Mouse (Mus musculus) MEL (cell line): ENCODE results near the gene Tubb3. TPM values are rescaled to one million over a fixed set of nuclear protein-coding genes. Genes with fewer than 3 reads are reported as not detected.
A peak's percentile ranks its signal among the peaks of the same experiment; 100 is the strongest.

ENCODE experiments used
- DNase-seq: peaks from one replicate; pipeline ENCODE4 v3.0.0; 2011; ENCODE audit warnings: low read depth, low spot score
- H3K27ac ChIP-seq: 2 replicates; pipeline ENCODE4 v1.5.1; 2012; ENCODE audit warnings: low read depth, mild to moderate bottlenecking, control low read depth, low read length, moderate library complexity; ENCODE audit not compliant: control insufficient read depth
- H3K27me3 ChIP-seq, 2 experiments: fragments of 150-350 bp in 1 of 2; sonication (generic) in 1 of 2; 2 replicates each; pipeline ENCODE4 v1.6.1; 2012; ENCODE audit warnings: low read length in 2 of 2, mild to moderate bottlenecking in 2 of 2, improper control_type of control experiment in 1 of 2, moderate library complexity in 1 of 2; ENCODE audit not compliant: insufficient read depth in 2 of 2, control insufficient read depth in 1 of 2
- H3K36me3 ChIP-seq, 2 experiments: 2 replicates each; pipeline ENCODE4 v1.6.1; 2012 to 2014; ENCODE audit warnings: low read length in 2 of 2, improper control_type of control experiment in 1 of 2, inconsistent platforms in 1 of 2, mild to moderate bottlenecking in 1 of 2; ENCODE audit not compliant: insufficient read depth in 2 of 2, control insufficient read depth in 1 of 2
- H3K4me1 ChIP-seq, 2 experiments: fragments of 150-350 bp in 1 of 2; sonication (generic) in 1 of 2; 2 replicates each; pipeline ENCODE4 v1.6.1; 2012; ENCODE audit warnings: low read length in 2 of 2, improper control_type of control experiment in 1 of 2, mild to moderate bottlenecking in 1 of 2; ENCODE audit not compliant: insufficient read depth in 2 of 2, control insufficient read depth in 1 of 2
- H3K4me3 ChIP-seq, 2 experiments: fragments of 150-350 bp in 1 of 2; sonication (generic) in 1 of 2; 2 replicates each; pipeline ENCODE4 v1.5.1; 2012; ENCODE audit warnings: low read depth in 2 of 2, low read length in 2 of 2, mild to moderate bottlenecking in 2 of 2, moderate library complexity in 2 of 2, control low read depth in 1 of 2, improper control_type of control experiment in 1 of 2; ENCODE audit not compliant: control insufficient read depth in 1 of 2, insufficient read depth in 1 of 2
- H3K79me2 ChIP-seq: 2 replicates; pipeline ENCODE4 v1.6.1; 2012; ENCODE audit warnings: mild to moderate bottlenecking, low read length, moderate library complexity; ENCODE audit not compliant: control insufficient read depth, poor library complexity, insufficient read depth
- H3K9ac ChIP-seq: 2 replicates; pipeline ENCODE4 v1.6.1; 2012; ENCODE audit warnings: low read depth, mild to moderate bottlenecking, control low read depth, low read length, moderate library complexity; ENCODE audit not compliant: control insufficient read depth, poor library complexity, severe bottlenecking
- H3K9me3 ChIP-seq: fragments of 150-350 bp; sonication (generic); replicated peaks from 2 replicates; pipeline ENCODE4 v1.6.1; 2012; ENCODE audit warnings: mild to moderate bottlenecking, low read length, improper control_type of control experiment, moderate library complexity; ENCODE audit not compliant: insufficient read depth
- BHLHE40 ChIP-seq: IDR thresholded peaks from 2 replicates; pipeline ENCODE4 v1.6.1; 2012; ENCODE audit warnings: low read depth, mild to moderate bottlenecking, inconsistent platforms, low read length, improper control_type of control experiment, borderline replicate concordance
- CHD1 ChIP-seq: IDR thresholded peaks from 2 replicates; pipeline ENCODE4 v1.6.1; 2012; ENCODE audit warnings: low read depth, mild to moderate bottlenecking, inconsistent platforms, low read length, improper control_type of control experiment
- CHD2 ChIP-seq: IDR thresholded peaks from 2 replicates; pipeline ENCODE4 v1.6.1; 2011; ENCODE audit warnings: low read length, improper control_type of control experiment
- CTCF ChIP-seq, 3 experiments: IDR thresholded peaks in 2 of 3; conservative IDR thresholded peaks in 1 of 3; 2 replicates each; pipeline ENCODE4 v1.5.1; 2011 to 2012; ENCODE audit warnings: low read length in 3 of 3, low read depth in 2 of 3, mild to moderate bottlenecking in 2 of 3, improper control_type of control experiment in 1 of 3, inconsistent platforms in 1 of 3, mixed read lengths in 1 of 3, moderate library complexity in 1 of 3; ENCODE audit not compliant: control insufficient read depth in 1 of 3, insufficient read depth in 1 of 3, poor library complexity in 1 of 3, severe bottlenecking in 1 of 3
- E2F4 ChIP-seq: IDR thresholded peaks from 2 replicates; pipeline ENCODE4 v1.6.1; 2011; ENCODE audit warnings: low read depth, low read length, improper control_type of control experiment, borderline replicate concordance
- ELF1 ChIP-seq: IDR thresholded peaks from 2 replicates; pipeline ENCODE4 v1.6.1; 2014; ENCODE audit warnings: low read depth, mild to moderate bottlenecking, inconsistent platforms, low read length, improper control_type of control experiment, moderate library complexity
- ETS1 ChIP-seq: IDR thresholded peaks from 2 replicates; pipeline ENCODE4 v1.6.1; 2012; ENCODE audit warnings: low read depth, mild to moderate bottlenecking, inconsistent platforms, low read length, improper control_type of control experiment, moderate library complexity
- GABPA ChIP-seq: IDR thresholded peaks from 2 replicates; pipeline ENCODE4 v1.6.1; 2012; ENCODE audit warnings: low read depth, mild to moderate bottlenecking, inconsistent platforms, low read length, improper control_type of control experiment, moderate library complexity
- MAFK ChIP-seq: IDR thresholded peaks from 2 replicates; pipeline ENCODE4 v1.6.1; 2011; ENCODE audit warnings: low read depth, mild to moderate bottlenecking, low read length, improper control_type of control experiment, borderline replicate concordance
- MAX ChIP-seq: IDR thresholded peaks from 2 replicates; pipeline ENCODE4 v1.6.1; 2011; ENCODE audit warnings: low read length, improper control_type of control experiment
- MEF2A ChIP-seq: IDR thresholded peaks from 2 replicates; pipeline ENCODE4 v1.6.1; 2014; ENCODE audit warnings: low read depth, mild to moderate bottlenecking, inconsistent platforms, low read length, improper control_type of control experiment; ENCODE audit not compliant: poor library complexity, insufficient replicate concordance, severe bottlenecking; ENCODE audit errors: extremely low read depth
- MXI1 ChIP-seq: IDR thresholded peaks from 2 replicates; pipeline ENCODE4 v1.6.1; 2011; ENCODE audit warnings: mild to moderate bottlenecking, low read depth, low read length, improper control_type of control experiment
- MYB ChIP-seq: IDR thresholded peaks from 2 replicates; pipeline ENCODE4 v1.6.1; 2011; ENCODE audit warnings: mild to moderate bottlenecking, low read depth, low read length, improper control_type of control experiment
- POLR2A ChIP-seq, 2 experiments: IDR thresholded peaks; 2 replicates each; pipeline ENCODE4 v1.6.1; 2011 to 2012; ENCODE audit warnings: low read length in 2 of 2, mild to moderate bottlenecking in 2 of 2, control low read depth in 1 of 2, improper control_type of control experiment in 1 of 2, low read depth in 1 of 2, moderate library complexity in 1 of 2; ENCODE audit not compliant: control insufficient read depth in 1 of 2, insufficient read depth in 1 of 2, poor library complexity in 1 of 2
- POLR2AphosphoS5 ChIP-seq: IDR thresholded peaks from 2 replicates; pipeline ENCODE4 v1.6.1; 2012; ENCODE audit warnings: low read depth, borderline replicate concordance, mild to moderate bottlenecking, inconsistent platforms, low read length, moderate library complexity, mixed read lengths
- RAD21 ChIP-seq: IDR thresholded peaks from 2 replicates; pipeline ENCODE4 v1.6.1; 2011; ENCODE audit warnings: mild to moderate bottlenecking, low read depth, low read length, improper control_type of control experiment
- RCOR1 ChIP-seq: IDR thresholded peaks from 2 replicates; pipeline ENCODE4 v1.6.1; 2012; ENCODE audit warnings: low read depth, mild to moderate bottlenecking, inconsistent platforms, low read length, improper control_type of control experiment
- SIN3A ChIP-seq: IDR thresholded peaks from 2 replicates; pipeline ENCODE4 v1.6.1; 2012; ENCODE audit warnings: low read length, improper control_type of control experiment, inconsistent platforms
- SMC3 ChIP-seq: IDR thresholded peaks from 2 replicates; pipeline ENCODE4 v1.6.1; 2011; ENCODE audit warnings: low read depth, low read length, improper control_type of control experiment
- TAL1 ChIP-seq: IDR thresholded peaks from 2 replicates; pipeline ENCODE4 v1.6.1; 2012; ENCODE audit warnings: mild to moderate bottlenecking, inconsistent platforms, low read length, moderate library complexity, mixed read lengths
- TBP ChIP-seq: IDR thresholded peaks from 2 replicates; pipeline ENCODE4 v1.8.0; 2011; ENCODE audit warnings: low read depth, low read length, improper control_type of control experiment
- TCF12 ChIP-seq: IDR thresholded peaks from 2 replicates; pipeline ENCODE4 v1.6.1; 2014; ENCODE audit warnings: low read depth, mild to moderate bottlenecking, inconsistent platforms, low read length, improper control_type of control experiment, moderate library complexity
- UBTF ChIP-seq: IDR thresholded peaks from 2 replicates; pipeline ENCODE4 v1.6.1; 2012; ENCODE audit warnings: low read depth, mild to moderate bottlenecking, inconsistent platforms, low read length, improper control_type of control experiment, moderate library complexity, borderline replicate concordance; ENCODE audit not compliant: insufficient read depth
- USF2 ChIP-seq, 2 experiments: IDR thresholded peaks; 2 replicates each; pipeline ENCODE4 v1.6.1; 2011 to 2012; ENCODE audit warnings: improper control_type of control experiment in 2 of 2, low read length in 2 of 2, borderline replicate concordance in 1 of 2, inconsistent platforms in 1 of 2, low read depth in 1 of 2, mild to moderate bottlenecking in 1 of 2; ENCODE audit not compliant: insufficient read depth in 1 of 2
- ZC3H11A ChIP-seq: IDR thresholded peaks from 2 replicates; pipeline ENCODE4 v1.6.1; 2012; ENCODE audit warnings: low read depth, mild to moderate bottlenecking, inconsistent platforms, low read length, improper control_type of control experiment
- ZKSCAN1 ChIP-seq: IDR thresholded peaks from 2 replicates; pipeline ENCODE4 v1.6.1; 2012; ENCODE audit warnings: low read depth, mild to moderate bottlenecking, inconsistent platforms, low read length, improper control_type of control experiment, moderate library complexity
- polyA plus RNA-seq, 2 experiments: library from polyadenylated mRNA; stranded (reverse) in 1 of 2; unstranded in 1 of 2; fragments of >175 nt in 1 of 2; fragments of >200 nt in 1 of 2; gene quantifications; 2 replicates each; pipeline versions ENCODE4 v1.2.1 to v1.2.4; 2012; ENCODE audit warnings: low replicate concordance in 2 of 2, low read depth in 1 of 2; ENCODE audit not compliant: insufficient read length in 2 of 2, insufficient read depth in 1 of 2, missing spikeins in 1 of 2
- total RNA-seq: library from RNA; depleted of rRNA; stranded (reverse); fragments of 300-350 nt; gene quantifications from 2 replicates; pipeline ENCODE4 v1.2.3, GENCODE M21; 2012

Gene Tubb3
- total and polyA plus RNA-seq, 3 experiments = 0.69 to 1.4 TPM; not detected in 1

- Histone ChIP-seq H3K9me3 (no peaks in the 10 kb centered on the region), H3K4me1 (no peaks in the 10 kb centered on the region), H3K36me3 (peaks cover 0 to 7% of the 10 kb centered on the region in 2 experiments; a peak in 2 of 4 replicates), H3K79me2 (no peaks in the 10 kb centered on the region), H3K27ac (no peak overlapping the region), H3K9ac (no peak overlapping the region), H3K27me3 (no peaks in the 10 kb centered on the region), H3K4me3 (no peak overlapping the region)
- DNase-seq = no peak
- TF ChIP-seq ZC3H11A (no peak), POLR2A (IDR thresholded peaks at IDR 0.05; ENCODE audit: control insufficient read depth in 1 of 2, insufficient read depth in 1 of 2, low read depth in 1 of 2, low read length in 2 of 2, poor library complexity in 1 of 2) (0 out of 4 replicates have a peak, but pooled peaks of 1 of the 2 experiments have one; percentile 2)
These were observed 12.9 kb upstream of the Tubb3 start for GRCm38 (mm10) chr8:123398308-123398707.

DNA sequence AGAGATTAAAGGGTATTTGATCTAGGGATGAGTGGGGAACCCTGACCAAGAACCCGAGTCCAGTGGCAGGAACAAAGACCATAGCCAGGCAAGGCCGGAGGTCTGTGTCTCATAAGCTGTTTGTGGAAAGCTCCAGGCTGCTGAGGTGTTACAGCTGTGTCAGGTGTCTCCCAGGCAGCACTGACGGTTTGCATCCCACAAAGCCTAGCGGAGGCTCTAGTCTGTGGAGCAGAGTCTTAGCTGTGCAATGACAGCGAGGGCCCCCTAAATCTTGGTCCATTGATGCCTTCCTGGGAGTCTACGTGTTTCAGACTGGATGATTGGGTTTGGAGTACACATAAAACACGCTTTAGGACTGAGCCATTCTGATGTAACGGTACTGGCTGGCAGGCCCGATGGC lies 9.3 kb upstream of the Tubb3 start:
- no peaks in the 10 kb centered on the region for H3K79me2 ChIP-seq
- H3K4me1 ChIP-seq = peaks cover 0 to under 1% of the 10 kb centered on the region in 2 experiments; a peak in 3 of 4 replicates
- peaks cover under 1 to 2% of the 10 kb centered on the region in 2 experiments; a peak in 3 of 4 replicates for H3K36me3 ChIP-seq

GRCm38 (mm10) chr8:123402730-123403326 lies 8.4 kb upstream of the Tubb3 start:
- H3K9me3 ChIP-seq = no peaks in the 10 kb centered on the region
- TF ChIP-seq SIN3A = no peak
- TF ChIP-seq USF2 (IDR thresholded peaks at IDR 0.05; ENCODE audit: borderline replicate concordance in 1 of 2, insufficient read depth in 1 of 2, low read depth in 1 of 2, low read length in 2 of 2) = no peak
- TF ChIP-seq GABPA = no peak
- no peak for TF ChIP-seq MAX
- no peak for TF ChIP-seq MAFK
- TF ChIP-seq E2F4 = no peak
- no peak for TF ChIP-seq TBP
- no peak for TF ChIP-seq BHLHE40
- no peak for TF ChIP-seq RCOR1
- no peak for TF ChIP-seq MEF2A
- no peak for TF ChIP-seq CHD2
- no peak for TF ChIP-seq RAD21
- no peak for TF ChIP-seq ETS1
- TF ChIP-seq CHD1 = no peak
- TF ChIP-seq ZKSCAN1 = no peak
- no peak overlapping the region for H3K9ac ChIP-seq
- H3K27ac ChIP-seq = no peak overlapping the region
- no peak for DNase-seq
- peaks cover 2 to 8% of the 10 kb centered on the region in 2 experiments; a peak in 2 of 4 replicates for H3K36me3 ChIP-seq
- no peaks in the 10 kb centered on the region for H3K27me3 ChIP-seq
- H3K79me2 ChIP-seq = no peaks in the 10 kb centered on the region
- no peak overlapping the region for H3K4me3 ChIP-seq
- H3K4me1 ChIP-seq = peaks cover 0 to 10% of the 10 kb centered on the region in 2 experiments; a peak in 3 of 4 replicates

More for the DNA sequence above, 9.3 kb upstream of the Tubb3 start:
- no peak overlapping the region for H3K4me3 ChIP-seq
- no peak for DNase-seq
- H3K9ac ChIP-seq = no peak overlapping the region
- TF ChIP-seq UBTF (no peak), POLR2AphosphoS5 (no peak), TAL1 (no peak), ELF1 (no peak), SMC3 (no peak), RCOR1 (no peak), SIN3A (no peak), TCF12 (no peak), CTCF (IDR thresholded peaks at IDR 0.05 in 2 of 3, conservative IDR thresholded peaks at IDR 0.05 in 1 of 3; ENCODE audit: control insufficient read depth in 1 of 3, insufficient read depth in 1 of 3, low read depth in 2 of 3, low read length in 3 of 3, poor library complexity in 1 of 3, severe bottlenecking in 1 of 3) (no peak), MAFK (no peak), E2F4 (no peak), TBP (no peak), MXI1 (no peak), CHD2 (no peak), GABPA (no peak), POLR2A (IDR thresholded peaks at IDR 0.05; ENCODE audit: control insufficient read depth in 1 of 2, insufficient read depth in 1 of 2, low read depth in 1 of 2, low read length in 2 of 2, poor library complexity in 1 of 2) (no peak), ZKSCAN1 (no peak), MYB (no peak)
- no peak overlapping the region for H3K27ac ChIP-seq
- no peaks in the 10 kb centered on the region for H3K27me3 ChIP-seq
- H3K9me3 ChIP-seq = no peaks in the 10 kb centered on the region
